Mouse (Mus musculus) kidney, postnatal 0 days (tissue): ENCODE measurements around the gene Tfap2a. TPM values are rescaled to one million over a fixed set of nuclear protein-coding genes. Genes with fewer than 3 reads are reported as not detected.

Source experiments
- ATAC-seq: fragments of 200-750 bp; cut with Nextera tagmentation; replicated peaks from 2 replicates; pipeline ENCODE4 v1.8.0; 2017; ENCODE audit warnings: low read depth, moderate number of reproducible peaks, moderate TSS enrichment, moderate library complexity; ENCODE audit not compliant: low FRiP score
- DNase-seq: peaks from one replicate; pipeline ENCODE4 v3.0.0-alpha.2; 2016; ENCODE audit warnings: low spot score
- H3K27ac ChIP-seq: fragments of 300-500 bp; sonication (generic); 2 replicates; pipeline ENCODE4 v1.5.1; 2014; ENCODE audit warnings: mild to moderate bottlenecking
- H3K27me3 ChIP-seq: fragments of 300-500 bp; sonication (generic); 2 replicates; pipeline ENCODE4 v1.6.1; 2014; ENCODE audit warnings: low read length, mixed read lengths; ENCODE audit not compliant: insufficient read depth
- H3K36me3 ChIP-seq: fragments of 300-500 bp; sonication (generic); 2 replicates; pipeline ENCODE4 v1.6.1; 2014; ENCODE audit warnings: low read length, mixed read lengths; ENCODE audit not compliant: insufficient read depth
- H3K4me1 ChIP-seq: fragments of 300-500 bp; sonication (generic); replicated peaks from 2 replicates; pipeline ENCODE4 v1.6.1; 2014; ENCODE audit warnings: antibody characterized with exemption, low read length, mixed read lengths; ENCODE audit not compliant: insufficient read depth
- H3K4me2 ChIP-seq: fragments of 300-500 bp; sonication (generic); 2 replicates; pipeline ENCODE4 v1.6.1; 2014; ENCODE audit warnings: mild to moderate bottlenecking, low read length, moderate library complexity, mixed read lengths
- H3K4me3 ChIP-seq: fragments of 300-500 bp; sonication (generic); replicated peaks from 2 replicates; pipeline ENCODE4 v1.5.1; 2014; ENCODE audit warnings: low read depth, low read length
- H3K9ac ChIP-seq: fragments of 300-500 bp; sonication (generic); 2 replicates; pipeline ENCODE4 v1.6.1; 2014; ENCODE audit warnings: low read depth, low read length
- H3K9me3 ChIP-seq: fragments of 300-500 bp; sonication (generic); replicated peaks from 2 replicates; pipeline ENCODE4 v1.6.1; 2016; ENCODE audit warnings: low read length, inconsistent platforms, mixed read lengths
- CTCF ChIP-seq: IDR thresholded peaks from 2 replicates; pipeline ENCODE4 v1.5.1; 2016; ENCODE audit warnings: antibody characterized with exemption, low read depth, mild to moderate bottlenecking, moderate library complexity
- WGBS: fragments of 180-500 bp; shearing (Covaris S2); extraction: QIAGEN DNeasy Blood & Tissue Kit; methylation state at CpG from one replicate; pipeline ENCODE4 v1.1.7; 2014; 5-methylcytosine and 5-hydroxymethylcytosine counted together
- polyA plus RNA-seq: library from polyadenylated mRNA; unstranded; fragments of >200 nt; fragmentation: Nextera tagmentation; extraction: Ambion mirVana; gene quantifications from 2 replicates; pipeline ENCODE4 v1.2.1, GENCODE M21; 2015

The Tfap2a gene
- polyA plus RNA-seq, 1 experiment from 2014 or later, result 2.5 TPM

DNA sequence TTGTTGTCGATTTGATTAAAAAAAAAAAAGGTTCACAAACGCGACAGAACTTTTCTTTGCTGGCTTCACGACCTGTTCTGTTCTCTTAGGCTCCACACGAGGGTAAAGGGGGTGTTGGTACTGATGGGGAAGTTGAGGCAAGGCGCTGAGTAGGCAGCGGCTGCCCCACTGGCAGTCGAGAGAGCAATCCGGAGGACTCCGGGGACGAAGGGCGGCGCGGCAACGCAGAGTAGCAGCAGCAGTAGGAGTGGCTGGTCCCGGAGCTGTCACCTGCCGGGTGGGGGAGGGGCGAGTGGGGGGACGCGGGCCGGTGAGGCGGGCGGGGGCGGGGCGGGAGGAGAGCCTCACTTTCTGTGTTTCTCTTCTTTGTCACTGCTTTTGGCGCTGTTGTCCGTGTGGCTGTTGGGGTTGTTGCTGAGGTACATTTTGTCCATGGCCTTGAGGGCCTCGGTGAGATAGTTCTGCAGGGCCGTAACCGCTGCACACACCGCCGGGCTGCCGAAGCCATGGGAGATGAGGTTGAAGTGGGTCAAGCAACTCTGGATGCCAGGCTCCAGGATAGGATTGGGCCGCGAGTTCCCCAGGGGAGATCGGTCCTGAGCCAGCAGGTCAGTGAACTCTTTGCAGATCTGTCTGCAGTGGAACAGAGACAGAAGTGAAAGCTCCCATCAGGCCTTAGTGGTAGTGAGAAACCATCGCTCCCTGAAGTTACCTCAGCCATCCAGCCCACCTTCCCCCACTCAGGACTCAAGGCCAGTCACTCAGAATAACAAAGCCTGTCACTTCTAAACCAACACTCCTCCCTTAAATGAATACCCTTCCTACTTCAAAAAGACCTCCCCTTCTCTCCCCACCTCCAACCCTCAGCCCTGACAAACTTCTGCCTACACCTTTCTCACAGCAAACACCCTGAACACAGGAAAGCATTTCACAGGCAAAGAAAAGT is 21.1 kb downstream of the Tfap2a start:
- no peak overlapping the region for H3K4me2 ChIP-seq
- ATAC-seq (0 out of 2 replicates have a peak, but pooled peaks have one; percentile 9), DNase-seq (no peak)
- H3K27me3 ChIP-seq, result peaks cover 74% of the 10 kb centered on the region
- no peaks in the 10 kb centered on the region for H3K36me3 ChIP-seq
- no peak for TF ChIP-seq CTCF
- no peak overlapping the region for H3K9ac ChIP-seq
- no peaks in the 10 kb centered on the region for H3K9me3 ChIP-seq
- no peaks in the 10 kb centered on the region for H3K4me1 ChIP-seq
- H3K27ac ChIP-seq, result no peak overlapping the region
- WGBS, result 9% methylated on average over 37 of the region's 37 CpGs
- H3K4me3 ChIP-seq, result no peak overlapping the region

DNA sequence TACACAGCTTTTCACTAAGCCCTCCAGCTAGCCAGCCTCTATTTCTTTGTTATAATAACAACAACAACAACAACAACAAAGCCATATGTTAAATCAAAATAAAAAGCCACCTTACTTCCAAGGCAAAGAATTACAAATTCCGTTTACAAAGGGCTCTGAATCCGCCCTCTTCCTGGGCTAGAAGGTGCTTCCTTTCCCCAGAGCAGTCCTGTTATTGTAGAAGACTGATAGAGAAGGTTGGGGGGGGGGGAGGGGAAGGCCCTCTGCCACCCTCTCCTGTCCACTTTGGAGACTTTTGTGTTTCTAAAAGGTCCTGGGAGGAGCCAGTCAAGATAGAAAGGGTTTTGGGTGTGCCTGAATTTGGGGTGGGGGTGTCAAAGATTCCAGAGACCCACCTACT is 23.6 kb downstream of the Tfap2a start:
- no peak for DNase-seq

DNA sequence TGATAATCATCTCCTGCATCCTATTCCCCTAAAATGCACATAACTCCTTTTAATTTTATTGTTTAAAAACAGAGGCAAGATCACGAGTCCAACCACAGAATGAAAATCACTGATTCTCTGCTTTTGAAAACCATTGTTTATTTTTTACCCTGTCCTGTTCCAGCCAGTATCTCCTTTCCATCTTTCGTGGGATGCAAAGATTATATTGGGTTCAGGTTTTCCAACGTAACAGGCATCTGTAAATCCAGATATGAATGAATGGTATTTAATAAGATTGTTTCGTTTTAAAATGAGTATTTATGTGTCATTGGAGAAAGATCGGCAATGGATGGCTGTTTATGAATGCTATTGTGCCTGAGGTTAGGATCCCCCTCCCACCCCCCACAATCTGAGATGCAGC is 24.5 kb downstream of the Tfap2a start:
- no peak for TF ChIP-seq CTCF
- no peak for DNase-seq
- 15% methylated on average over 5 of the region's 5 CpGs for WGBS

More for the DNA sequence above, 23.6 kb downstream of the Tfap2a start:
- WGBS, result 5% methylated on average over 2 of the region's 2 CpGs
- Histone ChIP-seq H3K4me2 (no peak overlapping the region), H3K9me3 (no peaks in the 10 kb centered on the region), H3K4me1 (no peaks in the 10 kb centered on the region), H3K36me3 (no peaks in the 10 kb centered on the region), H3K27ac (no peak overlapping the region), H3K27me3 (peaks cover 80% of the 10 kb centered on the region), H3K9ac (no peak overlapping the region), H3K4me3 (no peak overlapping the region)
- no peak for ATAC-seq
- TF ChIP-seq CTCF, result no peak

DNA sequence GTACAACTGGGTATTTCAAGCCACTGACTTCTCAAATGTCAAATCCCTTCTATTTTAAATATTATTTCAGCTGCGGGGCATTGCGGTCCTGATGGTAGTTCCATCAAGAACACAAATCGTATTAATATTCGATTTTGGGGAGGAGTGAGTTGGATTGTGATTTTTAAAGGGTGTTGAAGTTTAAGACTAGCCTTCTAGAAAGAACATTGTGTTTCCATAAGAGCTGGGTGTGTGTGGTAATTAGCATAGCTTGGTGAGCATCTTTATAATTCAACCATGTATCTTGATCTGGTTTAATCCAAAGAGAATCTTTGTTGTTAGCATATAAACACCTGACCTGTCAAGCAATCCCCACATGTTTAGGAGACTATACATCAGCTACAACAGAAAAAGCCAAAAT is 24.9 kb downstream of the Tfap2a start:
- H3K36me3 ChIP-seq, result no peaks in the 10 kb centered on the region
- H3K27me3 ChIP-seq, result peaks cover 83% of the 10 kb centered on the region
- no peak overlapping the region for H3K4me2 ChIP-seq
- H3K9me3 ChIP-seq, result no peaks in the 10 kb centered on the region
- no peak overlapping the region for H3K27ac ChIP-seq
- ATAC-seq, result no peak
- H3K9ac ChIP-seq, result no peak overlapping the region
- TF ChIP-seq CTCF, result no peak
- DNase-seq, result no peak
- no peaks in the 10 kb centered on the region for H3K4me1 ChIP-seq
- no peak overlapping the region for H3K4me3 ChIP-seq
- WGBS, result 9% methylated on average over 4 of the region's 4 CpGs

More for the DNA sequence above, 24.5 kb downstream of the Tfap2a start:
- Histone ChIP-seq H3K36me3 (no peaks in the 10 kb centered on the region), H3K27ac (no peak overlapping the region), H3K9ac (no peak overlapping the region), H3K9me3 (no peaks in the 10 kb centered on the region), H3K4me2 (no peak overlapping the region), H3K27me3 (peaks cover 80% of the 10 kb centered on the region), H3K4me1 (no peaks in the 10 kb centered on the region), H3K4me3 (no peak overlapping the region)
- no peak for ATAC-seq

DNA sequence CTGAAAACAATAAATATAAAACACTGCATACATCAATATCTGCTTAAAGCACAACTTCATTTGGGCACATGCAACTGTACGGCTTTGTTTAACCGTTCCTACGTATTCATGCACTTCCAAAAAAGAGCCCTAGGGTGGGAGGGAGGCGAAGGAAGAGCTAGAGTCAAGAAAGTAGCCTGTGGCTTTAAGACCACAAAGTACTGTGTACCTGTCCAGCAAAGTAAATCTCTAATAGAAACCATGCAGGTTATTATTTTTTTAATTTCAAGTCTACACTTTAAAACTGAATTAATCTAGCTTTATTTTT is 25.7 kb downstream of the Tfap2a start:
- H3K9me3 ChIP-seq, result no peaks in the 10 kb centered on the region
- H3K4me2 ChIP-seq, result no peak overlapping the region
- H3K27me3 ChIP-seq, result peaks cover 84% of the 10 kb centered on the region
- no peak overlapping the region for H3K4me3 ChIP-seq
- no peaks in the 10 kb centered on the region for H3K4me1 ChIP-seq
- no peak for TF ChIP-seq CTCF
- no peak overlapping the region for H3K9ac ChIP-seq
- no peaks in the 10 kb centered on the region for H3K36me3 ChIP-seq
- WGBS, result 13% methylated on average over 4 of the region's 4 CpGs
- no peak overlapping the region for H3K27ac ChIP-seq
- ATAC-seq (no peak), DNase-seq (no peak)

DNA sequence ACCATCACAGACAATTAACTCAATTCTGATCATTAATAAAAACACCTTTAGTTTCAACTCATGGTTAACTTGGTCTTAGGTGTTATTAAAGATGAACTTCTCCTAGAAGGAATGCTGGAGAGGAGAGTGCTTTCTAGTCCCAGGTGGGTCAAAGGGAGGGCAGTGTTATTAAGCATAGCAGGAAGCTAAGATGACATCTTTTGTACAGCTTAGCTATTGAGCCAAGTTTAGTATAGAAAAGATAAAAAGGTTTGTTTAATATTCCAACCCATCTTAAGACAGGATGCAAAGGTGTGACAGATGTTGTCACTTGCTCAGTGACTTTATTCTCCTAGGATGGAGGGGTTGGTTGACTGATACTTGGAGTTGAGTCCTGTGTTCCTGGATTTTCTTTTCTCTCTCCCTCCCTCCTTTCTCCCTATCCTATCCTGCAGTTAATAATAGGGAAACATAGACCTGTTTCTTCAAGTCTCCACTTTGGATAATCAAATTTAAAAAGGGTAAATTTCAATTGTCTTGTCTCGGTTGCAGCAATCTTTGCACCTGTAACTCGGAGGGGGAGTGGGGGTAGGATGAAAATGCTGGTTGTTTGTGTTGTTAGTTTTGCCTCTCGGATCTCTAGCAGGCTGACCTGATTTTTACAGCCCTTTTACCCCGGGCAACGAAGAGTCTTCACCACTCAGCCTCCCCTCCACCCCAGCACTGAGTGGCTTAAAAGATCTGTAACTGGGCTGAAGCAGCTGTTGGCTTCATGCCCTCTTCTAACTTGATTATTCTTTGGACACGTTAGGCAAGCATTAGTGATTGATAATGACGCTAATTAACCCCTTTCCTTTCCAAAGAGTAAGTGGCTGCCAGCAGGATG is 26.3 kb downstream of the Tfap2a start:
- no peak overlapping the region for H3K9ac ChIP-seq
- no peak overlapping the region for H3K4me2 ChIP-seq
- H3K4me3 ChIP-seq, result no peak overlapping the region
- H3K4me1 ChIP-seq, result no peaks in the 10 kb centered on the region
- TF ChIP-seq CTCF, result no peak
- no peak for ATAC-seq
- no peaks in the 10 kb centered on the region for H3K9me3 ChIP-seq
- DNase-seq, result no peak
- no peak overlapping the region for H3K27ac ChIP-seq
- peaks cover 84% of the 10 kb centered on the region for H3K27me3 ChIP-seq
- 6% methylated on average over 7 of the region's 7 CpGs for WGBS
- H3K36me3 ChIP-seq, result no peaks in the 10 kb centered on the region
